In the genomic region with DNA sequence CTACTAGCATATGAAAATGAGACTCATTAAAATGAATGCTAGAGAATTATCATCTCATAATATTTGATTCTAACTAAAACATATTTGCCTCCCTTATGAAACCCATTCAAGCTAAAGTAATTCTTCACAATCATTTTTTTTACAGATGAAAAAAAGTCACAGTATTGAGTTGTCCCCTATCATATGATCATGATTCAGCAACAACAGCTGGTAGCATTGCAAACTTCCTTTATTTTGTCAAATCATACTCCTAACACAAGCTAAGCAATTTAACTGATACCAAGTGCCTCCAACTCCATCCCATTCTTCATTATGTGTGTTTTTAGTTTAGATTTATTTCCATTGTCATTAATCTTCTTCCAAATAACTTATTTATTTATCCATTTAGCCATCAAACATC, we compare ENCODE assay signal across 29 mouse cellular contexts.
"Had no signal": no experiment of that assay in that cellular context is flagged by ENCODE, and none has a peak within 500 bp of the region (broad histone marks: within the 10 kb centered on the region; RNA-seq: fewer than 3 reads in every experiment).

No protein-coding gene starts in this region.

- ATAC-seq: liver, embryonic 12.5 days; liver, postnatal 0 days; lung, postnatal 0 days; midbrain, embryonic 13.5 days; midbrain, embryonic 15.5 days; midbrain, embryonic 16.5 days had no signal

- H3K9ac ChIP-seq: limb, embryonic 12.5 days; limb, embryonic 13.5 days; limb, embryonic 15.5 days; liver, embryonic 12.5 days; liver, embryonic 13.5 days; liver, embryonic 14.5 days; liver, embryonic 15.5 days; liver, postnatal 0 days; lung, embryonic 14.5 days; lung, embryonic 15.5 days; midbrain, embryonic 12.5 days; midbrain, embryonic 13.5 days; midbrain, embryonic 15.5 days had no signal

- H3K36me3 ChIP-seq: limb, embryonic 10.5 days; limb, embryonic 12.5 days; limb, embryonic 13.5 days; limb, embryonic 15.5 days; liver, embryonic 12.5 days; liver, embryonic 13.5 days; liver, embryonic 15.5 days; lung, embryonic 15.5 days; midbrain, embryonic 10.5 days; midbrain, embryonic 12.5 days; midbrain, embryonic 13.5 days; midbrain, embryonic 15.5 days had no signal

- H3K27me3 ChIP-seq: limb, embryonic 12.5 days; limb, embryonic 13.5 days; limb, embryonic 15.5 days; liver, embryonic 12.5 days; liver, embryonic 13.5 days; liver, embryonic 15.5 days; lung, embryonic 15.5 days; megakaryocyte, embryonic 14.5 days; midbrain, embryonic 12.5 days; midbrain, embryonic 13.5 days; midbrain, embryonic 15.5 days had no signal

- H3K27ac ChIP-seq: limb, embryonic 10.5 days; limb, embryonic 12.5 days; limb, embryonic 13.5 days; limb, embryonic 15.5 days; liver, embryonic 12.5 days; liver, embryonic 13.5 days; liver, embryonic 14.5 days; liver, embryonic 15.5 days; lung, embryonic 15.5 days; macrophage; midbrain, embryonic 10.5 days; midbrain, embryonic 12.5 days; midbrain, embryonic 13.5 days; midbrain, embryonic 15.5 days had no signal

- DNase-seq: left cerebral cortex, postnatal 4 days; liver; liver, embryonic 13.5 days; liver, postnatal 0 days; lung, adult 18-20 months; lung, adult 2 months; lung, embryonic 14.5 days; lung, postnatal 10 days; lung, postnatal 14 days; lung, postnatal 36 days; lung, postnatal 4 days; midbrain, embryonic 14.5 days had no signal

- H3K4me3 ChIP-seq: limb, embryonic 10.5 days; limb, embryonic 12.5 days; limb, embryonic 13.5 days; limb, embryonic 15.5 days; liver, embryonic 12.5 days; liver, embryonic 13.5 days; liver, embryonic 15.5 days; lung, embryonic 15.5 days; megakaryocyte, embryonic 14.5 days; midbrain, embryonic 10.5 days; midbrain, embryonic 12.5 days; midbrain, embryonic 13.5 days; midbrain, embryonic 15.5 days; myocyte had no signal

- H3K9me3 ChIP-seq: limb, embryonic 10.5 days; limb, embryonic 12.5 days; limb, embryonic 13.5 days; limb, embryonic 15.5 days; liver, embryonic 12.5 days; liver, embryonic 13.5 days; liver, embryonic 15.5 days; lung, embryonic 15.5 days; megakaryocyte, embryonic 14.5 days; midbrain, embryonic 10.5 days; midbrain, embryonic 12.5 days; midbrain, embryonic 13.5 days; midbrain, embryonic 15.5 days had no signal

- H3K4me1 ChIP-seq: limb, embryonic 10.5 days; limb, embryonic 12.5 days; limb, embryonic 13.5 days; limb, embryonic 15.5 days; liver, embryonic 12.5 days; liver, embryonic 13.5 days; liver, embryonic 15.5 days; lung, embryonic 15.5 days; megakaryocyte, embryonic 14.5 days; midbrain, embryonic 10.5 days; midbrain, embryonic 12.5 days; midbrain, embryonic 13.5 days; midbrain, embryonic 15.5 days had no signal
